Mouse (Mus musculus) lung, embryonic 15.5 days (tissue): ENCODE measurements around the gene Lama1. TPM values are rescaled to one million over a fixed set of nuclear protein-coding genes. Genes with fewer than 3 reads are reported as not detected.
A peak's percentile ranks its signal among the peaks of the same experiment; 100 is the strongest.
"Not testable (repeated sequence)": the region's sequence is repeated elsewhere in the genome, so short reads cannot be mapped to it uniquely, and the experiment has no call there.

Experiments used
- ATAC-seq: fragments of 200-750 bp; cut with Nextera tagmentation; 2 replicates; pipeline ENCODE4 v1.8.0; 2017; ENCODE audit warnings: moderate number of reproducible peaks, borderline replicate concordance; ENCODE audit not compliant: low FRiP score, low TSS enrichment; ENCODE audit errors: extremely low read depth
- H3K27ac ChIP-seq: fragments of 300-500 bp; sonication (generic); 2 replicates; pipeline ENCODE4 v1.5.1; 2015; ENCODE audit warnings: moderate library complexity, mild to moderate bottlenecking, inconsistent platforms
- H3K27me3 ChIP-seq: fragments of 300-500 bp; sonication (generic); 2 replicates; pipeline ENCODE4 v1.6.1; 2015; ENCODE audit warnings: inconsistent platforms
- H3K36me3 ChIP-seq: fragments of 300-500 bp; sonication (generic); 2 replicates; pipeline ENCODE4 v1.6.1; 2015; ENCODE audit warnings: inconsistent platforms
- H3K4me1 ChIP-seq: fragments of 300-500 bp; sonication (generic); 2 replicates; pipeline ENCODE4 v1.6.1; 2015; ENCODE audit warnings: inconsistent platforms
- H3K4me2 ChIP-seq: fragments of 300-500 bp; sonication (generic); 2 replicates; pipeline ENCODE4 v1.6.1; 2015; ENCODE audit warnings: inconsistent platforms, mild to moderate bottlenecking, moderate library complexity
- H3K4me3 ChIP-seq: fragments of 300-500 bp; sonication (generic); 2 replicates; pipeline ENCODE4 v1.5.1; 2015; ENCODE audit warnings: mild to moderate bottlenecking, inconsistent platforms
- H3K9ac ChIP-seq: fragments of 300-500 bp; sonication (generic); 2 replicates; pipeline ENCODE4 v1.6.1; 2015; ENCODE audit warnings: inconsistent platforms
- H3K9me3 ChIP-seq: fragments of 300-500 bp; sonication (generic); 2 replicates; pipeline ENCODE4 v1.6.1; 2016; ENCODE audit warnings: inconsistent platforms
- WGBS: fragments of 180-500 bp; shearing (Covaris S2); methylation state at CpG from one replicate; pipeline ENCODE4 v1.1.7; 2015; 5-methylcytosine and 5-hydroxymethylcytosine counted together
- polyA plus RNA-seq: library from polyadenylated mRNA; unstranded; fragments of >200 nt; fragmentation: Nextera tagmentation; extraction: Ambion mirVana; gene quantifications from 2 replicates; pipeline ENCODE4 v1.2.1, GENCODE M21; 2015

Gene Lama1
- polyA plus RNA-seq, 1 experiment from 2014 or later, result 3.9 TPM

DNA sequence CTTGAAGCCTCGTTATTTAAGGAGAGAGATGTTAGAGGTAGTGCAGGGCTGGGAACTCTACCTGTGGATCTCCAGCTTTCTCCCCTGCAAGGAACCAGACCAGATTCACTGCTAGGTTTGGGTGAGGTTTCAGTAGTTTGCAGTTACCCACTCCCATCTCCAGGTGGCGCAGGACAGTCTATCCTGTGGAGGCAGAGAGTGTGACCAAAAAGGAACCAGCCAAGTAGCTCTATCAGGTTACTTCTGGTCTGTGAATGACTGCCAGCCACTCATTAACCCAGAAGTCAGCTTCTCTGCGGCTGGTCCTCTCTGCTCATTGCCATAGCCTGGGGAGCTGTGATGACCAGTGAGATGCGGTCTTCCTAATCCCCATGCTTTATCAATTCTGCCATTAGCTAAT lies 82.8 kb downstream of the Lama1 start:
- no peaks in the 10 kb centered on the region for H3K4me1 ChIP-seq
- H3K9ac ChIP-seq, result no peak overlapping the region
- no peaks in the 10 kb centered on the region for H3K9me3 ChIP-seq
- no peak for ATAC-seq
- no peaks in the 10 kb centered on the region for H3K36me3 ChIP-seq
- H3K27me3 ChIP-seq, result no peaks in the 10 kb centered on the region
- WGBS, result 52% methylated on average over 4 of the region's 4 CpGs
- H3K4me3 ChIP-seq, result no peak overlapping the region
- no peak overlapping the region for H3K27ac ChIP-seq
- H3K4me2 ChIP-seq, result no peak overlapping the region

DNA sequence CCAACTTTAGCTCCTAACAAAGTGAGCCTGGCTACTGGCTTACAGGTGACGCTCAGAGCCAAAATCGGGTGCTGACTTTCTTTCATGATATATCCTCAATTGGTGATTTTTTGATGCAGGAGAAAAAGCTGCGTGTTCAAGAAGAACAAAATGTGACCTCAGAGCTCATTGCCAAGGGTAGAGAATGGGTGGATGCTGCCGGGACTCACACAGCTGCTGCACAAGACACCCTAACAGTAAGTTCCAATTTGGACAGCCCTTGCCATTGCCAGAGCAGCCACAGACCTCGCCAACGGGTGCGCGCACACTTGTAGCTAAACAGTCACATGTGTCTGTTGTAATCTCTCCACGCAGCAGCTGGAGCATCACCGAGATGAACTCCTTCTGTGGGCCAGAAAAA lies 94.0 kb downstream of the Lama1 start:
- H3K4me1 ChIP-seq, result no peaks in the 10 kb centered on the region
- no peak overlapping the region for H3K27ac ChIP-seq
- H3K27me3 ChIP-seq, result no peaks in the 10 kb centered on the region
- WGBS, result 92% methylated on average over 10 of the region's 10 CpGs
- H3K36me3 ChIP-seq, result no peaks in the 10 kb centered on the region
- ATAC-seq, result no peak
- H3K4me3 ChIP-seq, result no peak overlapping the region
- H3K9me3 ChIP-seq, result no peaks in the 10 kb centered on the region
- H3K4me2 ChIP-seq, result no peak overlapping the region
- H3K9ac ChIP-seq, result no peak overlapping the region

DNA sequence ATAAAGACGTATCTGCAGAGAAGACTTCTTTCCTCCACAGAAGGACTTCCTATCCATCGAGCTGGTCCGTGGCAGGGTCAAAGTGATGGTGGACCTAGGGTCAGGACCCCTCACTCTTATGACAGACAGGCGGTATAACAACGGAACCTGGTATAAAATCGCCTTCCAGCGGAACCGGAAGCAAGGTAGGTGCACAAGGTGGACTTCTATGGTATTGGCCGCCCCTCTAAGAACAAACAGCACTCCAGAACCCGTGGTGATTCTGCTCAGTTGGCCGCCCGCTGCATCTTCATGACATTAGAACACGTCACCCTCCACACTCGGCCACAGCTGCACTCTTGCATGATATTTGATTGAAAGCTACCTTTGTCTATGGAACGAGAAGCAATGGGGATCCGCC lies 112.1 kb downstream of the Lama1 start:
- Histone ChIP-seq H3K27ac (no peak overlapping the region), H3K4me3 (no peak overlapping the region), H3K27me3 (no peaks in the 10 kb centered on the region), H3K9ac (no peak overlapping the region), H3K36me3 (no peaks in the 10 kb centered on the region), H3K4me1 (no peaks in the 10 kb centered on the region), H3K9me3 (no peaks in the 10 kb centered on the region), H3K4me2 (no peak overlapping the region)
- ATAC-seq, result no peak
- 88% methylated on average over 16 of the region's 16 CpGs for WGBS

DNA sequence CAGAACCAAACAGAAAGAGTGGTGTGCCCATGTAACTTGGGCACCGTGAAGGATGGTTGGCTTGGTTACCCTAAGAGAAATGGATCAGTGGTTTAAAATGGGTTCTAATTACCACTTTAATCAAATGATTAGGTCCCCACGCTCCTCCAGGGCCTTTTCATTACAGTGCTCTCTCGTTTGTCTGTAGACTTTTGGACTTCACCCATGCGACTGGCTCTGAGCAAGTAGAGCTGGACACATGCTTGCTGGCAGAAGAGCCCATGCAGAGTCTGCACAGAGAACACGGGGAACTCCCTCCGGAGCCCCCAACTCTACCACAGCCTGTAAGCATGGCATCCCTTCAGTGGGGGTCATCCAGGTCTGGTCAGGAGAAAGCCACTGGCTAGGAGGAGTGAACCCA lies 116.6 kb downstream of the Lama1 start:
- WGBS, result 89% methylated on average over 6 of the region's 6 CpGs
- H3K9me3 ChIP-seq, result no peaks in the 10 kb centered on the region
- no peak overlapping the region for H3K4me3 ChIP-seq
- H3K9ac ChIP-seq, result no peak overlapping the region
- ATAC-seq, result no peak
- no peaks in the 10 kb centered on the region for H3K36me3 ChIP-seq
- no peak overlapping the region for H3K4me2 ChIP-seq
- no peak overlapping the region for H3K27ac ChIP-seq
- H3K4me1 ChIP-seq, result no peaks in the 10 kb centered on the region
- no peaks in the 10 kb centered on the region for H3K27me3 ChIP-seq

DNA sequence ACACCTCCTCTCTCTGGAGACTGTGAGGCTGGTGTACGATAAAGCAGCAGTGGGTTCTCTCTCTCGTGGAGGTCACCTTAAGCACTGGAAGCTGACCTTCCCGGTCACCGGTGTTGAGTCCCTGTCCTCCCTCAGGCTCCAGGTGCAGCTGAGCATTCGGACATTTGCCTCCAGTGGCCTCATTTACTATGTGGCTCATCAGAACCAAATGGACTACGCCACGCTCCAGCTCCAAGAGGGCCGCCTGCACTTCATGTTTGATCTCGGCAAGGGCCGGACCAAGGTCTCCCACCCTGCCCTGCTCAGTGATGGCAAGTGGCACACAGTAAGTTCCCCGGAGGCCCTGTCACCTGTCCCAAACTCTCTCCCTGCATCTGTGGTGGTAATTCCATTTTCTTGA lies 118.7 kb downstream of the Lama1 start:
- Histone ChIP-seq H3K4me3 (no peak overlapping the region), H3K27me3 (no peaks in the 10 kb centered on the region), H3K4me1 (no peaks in the 10 kb centered on the region), H3K4me2 (no peak overlapping the region), H3K27ac (no peak overlapping the region), H3K9ac (no peak overlapping the region), H3K36me3 (no peaks in the 10 kb centered on the region), H3K9me3 (no peaks in the 10 kb centered on the region)
- ATAC-seq, result no peak
- 94% methylated on average over 11 of the region's 11 CpGs for WGBS

DNA sequence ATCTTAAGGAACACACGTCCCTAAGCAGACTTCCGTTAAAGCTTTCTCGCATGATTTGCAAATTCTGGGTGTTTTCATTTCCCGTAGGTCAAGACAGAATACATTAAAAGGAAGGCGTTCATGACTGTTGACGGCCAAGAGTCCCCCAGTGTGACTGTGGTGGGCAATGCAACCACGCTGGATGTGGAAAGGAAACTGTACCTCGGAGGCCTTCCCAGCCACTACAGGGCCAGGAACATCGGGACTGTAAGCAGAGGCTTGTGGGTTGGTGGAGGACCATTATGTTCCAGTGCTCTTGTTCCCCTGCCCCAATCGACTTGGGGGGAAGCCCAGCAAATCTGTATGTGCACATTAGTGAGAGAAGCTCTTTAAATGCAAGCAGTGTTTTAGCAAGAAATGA lies 119.9 kb downstream of the Lama1 start:
- no peak overlapping the region for H3K27ac ChIP-seq
- H3K9me3 ChIP-seq, result no peaks in the 10 kb centered on the region
- 94% methylated on average over 10 of the region's 10 CpGs for WGBS
- H3K4me1 ChIP-seq, result no peaks in the 10 kb centered on the region
- no peak overlapping the region for H3K9ac ChIP-seq
- no peak for ATAC-seq
- no peaks in the 10 kb centered on the region for H3K36me3 ChIP-seq
- H3K4me2 ChIP-seq, result no peak overlapping the region
- H3K4me3 ChIP-seq, result no peak overlapping the region
- H3K27me3 ChIP-seq, result no peaks in the 10 kb centered on the region

DNA sequence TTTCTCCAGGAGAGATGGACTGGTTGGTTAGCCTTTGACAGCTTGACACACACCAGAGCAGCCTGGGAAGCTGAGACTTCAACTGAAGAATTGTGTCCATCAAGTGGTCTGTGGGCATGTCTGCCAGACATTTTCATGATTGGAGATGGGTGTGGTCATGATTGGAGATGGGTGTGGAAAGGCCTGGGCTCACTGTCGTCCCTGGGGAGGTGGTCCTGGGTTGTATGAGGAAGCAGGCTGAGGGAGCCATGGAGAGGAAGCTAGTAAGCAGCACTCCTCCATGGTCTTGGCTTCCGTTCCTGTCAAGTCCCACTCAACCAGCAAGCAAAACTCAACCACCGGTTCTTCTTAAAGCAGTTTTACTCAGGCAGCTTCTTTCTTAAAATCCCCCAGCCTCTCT lies 130.4 kb downstream of the Lama1 start:
- no peaks in the 10 kb centered on the region for H3K36me3 ChIP-seq
- WGBS, result 92% methylated on average over 3 of the region's 3 CpGs
- no peak overlapping the region for H3K4me3 ChIP-seq
- H3K4me2 ChIP-seq, result no peak overlapping the region
- no peaks in the 10 kb centered on the region for H3K9me3 ChIP-seq
- H3K4me1 ChIP-seq, result no peaks in the 10 kb centered on the region
- no peak for ATAC-seq
- no peaks in the 10 kb centered on the region for H3K27me3 ChIP-seq
- H3K27ac ChIP-seq, result no peak overlapping the region
- no peak overlapping the region for H3K9ac ChIP-seq

DNA sequence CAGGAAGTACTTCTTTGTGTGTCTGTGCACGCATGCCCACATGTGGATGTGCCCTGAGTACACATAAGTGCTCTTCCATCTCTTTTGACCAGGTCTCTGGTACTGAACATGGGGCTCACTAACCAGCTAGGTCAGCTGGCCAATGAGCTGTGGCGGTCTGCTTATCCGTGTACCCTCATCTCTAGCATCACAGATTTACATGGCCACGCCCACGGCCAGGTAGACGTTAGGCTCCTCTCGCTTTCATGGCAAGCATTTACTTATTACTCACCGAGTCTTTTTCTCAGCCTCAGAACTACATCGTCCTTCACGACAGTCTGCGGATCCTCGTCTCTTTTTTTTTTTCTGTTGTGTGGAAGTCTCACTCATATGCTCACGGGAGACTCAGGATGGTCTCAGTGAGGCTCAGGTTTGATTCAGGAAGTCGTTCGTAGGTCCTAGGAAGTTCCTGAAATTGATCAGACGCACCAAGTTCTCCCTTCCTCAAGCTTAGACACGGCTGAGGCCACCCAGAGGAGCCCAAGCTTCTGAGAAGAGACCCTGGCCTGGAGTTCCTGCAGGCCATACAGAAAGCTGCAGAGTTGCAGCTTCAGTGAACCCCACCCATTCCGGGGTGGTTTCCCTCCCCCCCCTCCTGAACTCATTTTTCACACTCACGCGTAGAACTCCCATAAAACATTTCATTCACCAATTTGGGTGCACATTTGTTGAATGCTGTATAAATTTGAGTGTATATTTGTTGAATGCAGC lies 139.3 kb downstream of the Lama1 start:
- Histone ChIP-seq H3K9ac (no peak overlapping the region), H3K4me1 (no peaks in the 10 kb centered on the region), H3K27ac (no peak overlapping the region), H3K4me3 (no peak overlapping the region), H3K36me3 (no peaks in the 10 kb centered on the region), H3K27me3 (no peaks in the 10 kb centered on the region), H3K9me3 (no peaks in the 10 kb centered on the region), H3K4me2 (no peak overlapping the region)
- no peak for ATAC-seq
- WGBS, result 94% methylated on average over 20 of the region's 20 CpGs

DNA sequence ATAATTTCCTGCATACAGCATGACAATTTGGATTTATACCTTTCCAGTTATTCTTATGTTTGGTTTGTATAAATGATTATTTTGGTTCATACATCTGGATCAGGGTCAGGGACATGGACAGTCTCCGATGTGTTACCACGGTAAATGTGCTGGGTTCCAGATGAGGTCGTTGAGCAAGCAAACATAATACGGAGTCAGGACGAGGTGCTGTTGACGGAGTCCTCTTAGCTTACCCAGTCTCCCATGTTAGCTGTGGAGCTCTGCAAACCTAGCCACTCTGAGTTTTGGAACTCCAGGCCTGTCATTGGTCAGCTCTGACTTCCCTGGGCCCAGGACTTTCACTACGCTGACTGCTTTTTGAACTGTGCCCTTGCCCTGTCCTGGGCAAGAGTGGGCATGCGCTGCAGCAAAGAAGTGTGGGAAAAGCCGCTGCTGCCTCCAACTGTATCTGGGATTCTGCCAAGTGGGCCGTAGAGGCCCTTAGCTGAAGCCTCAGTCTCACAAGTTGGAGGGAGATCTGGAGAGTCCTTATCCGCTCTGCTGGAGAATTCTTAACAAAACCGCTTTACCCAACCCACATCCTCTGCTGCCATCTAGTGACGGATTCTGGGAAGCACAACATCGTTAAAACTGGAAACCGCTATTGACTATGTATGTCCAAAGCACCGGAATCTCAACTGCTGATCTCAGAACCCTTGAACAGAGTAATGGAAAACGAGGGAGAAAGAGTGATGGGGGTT lies 140.5 kb downstream of the Lama1 start:
- Histone ChIP-seq H3K36me3 (no peaks in the 10 kb centered on the region), H3K4me3 (no peak overlapping the region), H3K27ac (no peak overlapping the region), H3K9ac (no peak overlapping the region), H3K4me1 (no peaks in the 10 kb centered on the region), H3K9me3 (no peaks in the 10 kb centered on the region), H3K4me2 (peak overlapping the region; percentile 30; the same call in 1 of the 2 replicates), H3K27me3 (no peaks in the 10 kb centered on the region)
- peak; percentile 80 for ATAC-seq
- WGBS, result 52% methylated on average over 17 of the region's 17 CpGs

DNA sequence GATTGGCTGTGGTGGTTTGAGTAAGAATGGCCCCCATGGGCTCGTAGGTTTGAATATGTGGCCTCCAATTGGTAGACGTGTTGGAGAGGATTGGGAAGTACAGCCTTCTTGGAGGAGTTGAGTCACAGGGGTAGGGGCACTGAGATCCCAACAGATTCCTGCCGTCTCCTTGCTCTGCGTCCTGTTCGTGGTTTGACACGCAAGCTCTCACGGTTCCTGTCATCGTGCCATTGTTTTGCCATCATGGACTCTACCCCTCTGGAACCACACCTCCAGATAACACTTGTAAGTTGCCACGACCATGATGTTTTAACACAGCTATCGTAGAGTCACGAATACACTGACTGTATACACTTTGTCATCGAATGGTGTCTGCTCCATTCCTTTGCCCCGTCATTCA lies 141.9 kb downstream of the Lama1 start:
- no peak overlapping the region for H3K27ac ChIP-seq
- no peaks in the 10 kb centered on the region for H3K27me3 ChIP-seq
- 88% methylated on average over 13 of the region's 13 CpGs for WGBS
- H3K9ac ChIP-seq, result no peak overlapping the region
- H3K4me1 ChIP-seq, result no peaks in the 10 kb centered on the region
- no peak overlapping the region for H3K4me3 ChIP-seq
- ATAC-seq, result no peak
- H3K9me3 ChIP-seq, result no peaks in the 10 kb centered on the region
- peaks cover 7% of the 10 kb centered on the region for H3K36me3 ChIP-seq
- no peak overlapping the region for H3K4me2 ChIP-seq

DNA sequence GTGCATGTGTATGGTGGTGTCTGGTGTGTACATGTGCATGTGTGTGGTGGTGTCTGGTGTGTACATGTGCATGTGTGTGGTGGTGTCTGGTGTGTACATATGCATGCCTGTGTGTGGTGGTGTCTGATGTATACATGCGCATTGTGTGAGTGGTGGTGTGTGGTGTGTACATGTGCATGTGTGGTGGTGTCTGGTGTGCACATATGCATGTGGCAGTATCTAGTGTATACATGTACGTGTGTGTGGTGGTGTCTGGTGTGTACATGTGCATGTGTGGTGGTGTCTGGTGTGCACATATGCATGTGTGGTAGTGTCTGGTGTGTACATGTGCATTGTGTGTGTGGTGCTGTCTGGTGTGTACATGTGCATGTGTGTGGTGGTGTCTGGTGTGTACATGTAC lies 144.4 kb downstream of the Lama1 start:
- H3K27me3 ChIP-seq, H3K27ac ChIP-seq, H3K4me1 ChIP-seq, H3K9me3 ChIP-seq, ATAC-seq, H3K4me3 ChIP-seq, H3K4me2 ChIP-seq, H3K9ac ChIP-seq: not testable (repeated sequence)
- 93% methylated on average over 2 of the region's 2 CpGs for WGBS
- peaks cover 21% of the 10 kb centered on the region for H3K36me3 ChIP-seq

DNA sequence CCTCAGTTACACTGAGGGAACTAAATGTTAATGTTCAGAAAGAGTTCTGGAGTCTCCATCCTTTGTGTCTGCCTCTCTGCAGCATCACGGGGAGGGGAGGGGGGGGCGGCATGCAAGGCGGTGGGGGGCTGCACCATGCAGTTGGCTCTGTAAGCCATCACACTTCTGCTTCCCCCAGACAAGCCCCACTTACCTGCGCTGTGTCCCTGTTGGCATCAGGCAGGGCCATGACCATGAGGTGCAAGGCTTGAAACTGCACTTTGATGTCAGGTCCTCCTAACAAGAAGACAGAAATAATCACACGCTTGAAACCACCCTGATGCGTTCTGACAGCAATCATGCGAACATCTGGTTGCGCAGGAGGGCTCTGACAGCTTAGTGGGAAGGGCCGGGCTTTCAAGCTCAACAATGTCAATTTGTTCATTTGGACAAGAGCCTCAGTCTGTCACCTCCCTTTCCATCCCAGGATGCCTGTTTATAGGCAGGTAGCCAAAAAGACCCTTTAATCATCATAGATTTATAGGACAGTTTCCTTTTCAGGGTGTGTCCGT lies 164.1 kb downstream of the Lama1 start:
- WGBS, result 87% methylated on average over 10 of the region's 10 CpGs
- Histone ChIP-seq H3K27me3 (no peaks in the 10 kb centered on the region), H3K9me3 (no peaks in the 10 kb centered on the region), H3K9ac (no peak overlapping the region), H3K4me3 (no peak overlapping the region), H3K4me2 (no peak overlapping the region), H3K4me1 (0 out of 2 replicates have a peak, but pooled peaks cover 3% of the 10 kb centered on the region), H3K36me3 (peaks cover 56% of the 10 kb centered on the region), H3K27ac (no peak overlapping the region)
- ATAC-seq, result no peak
